Mouse (Mus musculus): ENCODE measurements at regions not wholly inside any gene's neighbourhood (a gene's known extent, or its start where the extent isn't known, plus 50 kb on each side); places are given as distances from the start of the nearest gene placed in this dataset.

DNA sequence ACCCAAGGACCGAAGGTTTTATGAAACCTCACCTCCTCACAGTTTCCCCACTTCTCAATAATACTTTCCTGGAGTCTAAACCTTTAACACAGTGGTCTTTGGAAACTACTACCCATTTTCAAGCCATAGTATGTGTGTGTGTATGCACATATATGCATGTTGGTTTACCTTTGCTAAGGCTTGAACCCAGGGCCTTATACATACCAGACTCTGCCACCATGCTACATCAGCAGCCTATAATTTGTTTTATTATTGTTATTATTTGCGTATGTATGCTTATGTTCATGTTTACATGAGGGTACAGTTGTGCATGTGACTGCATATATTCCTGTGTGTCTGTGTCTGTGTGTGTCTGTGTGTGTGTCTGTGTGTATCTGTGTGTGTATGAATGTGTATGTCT, 58.2 kb upstream of the Cpsf6 start:
- WGBS (ENCODE audit: insufficient replicate concordance) = 91% methylated on average over 2 of the region's 2 CpGs
- DNase-seq = no peak
- no peak for TF ChIP-seq EP300 (IDR thresholded peaks at IDR 0.05; ENCODE audit: low read depth)
- TF ChIP-seq CTCF (IDR thresholded peaks at IDR 0.05; ENCODE audit: low read depth) = no peak

DNA sequence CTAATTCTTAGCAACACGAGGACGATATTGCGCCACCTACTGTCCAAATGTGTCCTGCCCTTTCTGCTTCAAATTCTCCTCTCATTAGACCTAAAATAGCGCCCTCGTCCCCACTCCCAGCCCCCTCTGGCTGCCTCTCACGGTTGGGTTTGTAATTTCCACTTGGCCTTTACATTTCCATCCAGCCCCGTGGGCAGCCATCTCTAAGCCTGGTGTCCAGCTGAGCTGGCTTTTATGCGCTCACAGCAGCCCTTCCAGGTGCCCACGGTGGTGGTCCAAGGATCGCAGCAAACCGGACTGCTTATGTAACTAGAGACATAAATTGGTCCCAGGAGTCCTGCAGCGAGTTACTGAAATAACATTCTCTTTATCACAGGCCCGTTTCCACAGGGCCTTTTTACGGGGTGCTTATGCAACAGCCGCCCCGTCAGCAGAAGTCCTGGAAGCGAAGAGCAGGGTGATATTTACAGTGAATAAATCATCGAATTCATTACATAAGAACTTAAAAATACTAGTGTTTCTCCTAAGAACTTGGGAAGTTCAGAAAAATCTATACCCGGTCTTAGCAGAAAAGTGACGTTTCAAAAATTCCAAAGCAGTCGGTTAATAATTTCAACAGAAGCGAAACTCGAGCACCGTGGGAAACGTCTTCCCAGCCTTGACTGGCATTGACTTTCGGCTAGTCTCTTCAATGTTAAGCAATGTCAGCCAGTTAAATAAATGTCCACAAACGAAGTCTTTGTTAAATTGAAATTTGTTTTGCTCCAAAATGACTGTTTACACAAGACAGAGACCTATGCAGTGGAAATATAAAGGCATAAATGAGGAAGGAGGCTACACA, 57.3 kb upstream of the Cpsf6 start:
- Histone ChIP-seq H3K4me2 (ENCODE audit: low read depth, low read length) (peak overlapping the region; percentile 63), H3K27ac (ENCODE audit: low read depth) (no peak overlapping the region), H3K27me3 (ENCODE audit: insufficient read depth, low read length) (no peaks in the 10 kb centered on the region), H3K9ac (replicated peaks) (no peak overlapping the region), H3K4me1 (ENCODE audit: insufficient read depth) (peaks cover 10% of the 10 kb centered on the region), H3K4me3 (ENCODE audit: low read depth, low read length) (peak overlapping the region; percentile 10; the same call in 1 of the 2 replicates), H3K36me3 (replicated peaks; ENCODE audit: insufficient read depth, low read length) (no peaks in the 10 kb centered on the region), H3K9me3 (ENCODE audit: low read length) (no peaks in the 10 kb centered on the region)
- WGBS (ENCODE audit: insufficient replicate concordance) = 51% methylated on average over 27 of the region's 27 CpGs
- peak; percentile 79 for TF ChIP-seq CTCF (IDR thresholded peaks at IDR 0.05; ENCODE audit: low read depth)
- TF ChIP-seq EP300 (IDR thresholded peaks at IDR 0.05; ENCODE audit: low read depth) = no peak
- no peak for ATAC-seq
- DNase-seq = peak; percentile 63

More for the DNA sequence above, 58.2 kb upstream of the Cpsf6 start:
- no peak for ATAC-seq
- peaks cover 2% of the 10 kb centered on the region; the same call in 1 of the 2 replicates for H3K9me3 ChIP-seq (ENCODE audit: low read length)
- peaks cover 10% of the 10 kb centered on the region for H3K4me1 ChIP-seq (ENCODE audit: insufficient read depth)
- no peak overlapping the region for H3K27ac ChIP-seq (ENCODE audit: low read depth)
- H3K36me3 ChIP-seq (replicated peaks; ENCODE audit: insufficient read depth, low read length) = no peaks in the 10 kb centered on the region
- H3K4me2 ChIP-seq (ENCODE audit: low read depth, low read length) = no peak overlapping the region
- H3K27me3 ChIP-seq (ENCODE audit: insufficient read depth, low read length) = no peaks in the 10 kb centered on the region
- H3K9ac ChIP-seq (replicated peaks) = no peak overlapping the region
- no peak overlapping the region for H3K4me3 ChIP-seq (ENCODE audit: low read depth, low read length)

DNA sequence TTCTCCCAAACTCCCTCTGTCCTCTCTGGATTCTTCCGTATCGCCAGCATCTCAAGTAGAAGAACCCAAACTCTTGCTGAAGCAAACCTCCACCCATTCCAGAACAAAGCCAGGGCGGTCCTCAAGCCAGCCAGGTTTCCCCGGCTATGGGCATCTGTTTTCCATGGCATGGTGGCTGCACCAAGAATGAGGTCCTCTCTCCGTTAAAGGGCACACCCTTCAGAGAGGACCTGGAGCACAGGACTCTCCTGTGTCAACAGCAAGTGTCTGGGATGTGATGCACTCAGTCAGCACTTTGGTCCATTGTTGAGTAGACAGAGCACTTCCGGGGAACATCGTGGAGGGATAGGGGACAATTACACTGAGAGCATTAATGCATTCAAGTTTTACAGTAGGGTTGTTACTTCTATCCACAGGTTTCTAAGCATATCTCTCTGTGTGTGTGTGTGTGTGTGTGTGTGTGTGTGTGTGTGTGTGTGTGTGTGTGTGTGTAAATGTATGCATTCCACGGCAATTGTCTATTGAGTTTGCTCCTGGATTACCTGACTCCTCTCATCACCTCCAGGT, 56.6 kb upstream of the Cpsf6 start:
- Histone ChIP-seq H3K27me3 (ENCODE audit: insufficient read depth, low read length) (no peaks in the 10 kb centered on the region), H3K27ac (ENCODE audit: low read depth) (no peak overlapping the region), H3K9me3 (ENCODE audit: low read length) (no peaks in the 10 kb centered on the region), H3K4me1 (ENCODE audit: insufficient read depth) (peaks cover 10% of the 10 kb centered on the region), H3K4me2 (ENCODE audit: low read depth, low read length) (no peak overlapping the region), H3K9ac (replicated peaks) (no peak overlapping the region), H3K4me3 (ENCODE audit: low read depth, low read length) (no peak overlapping the region), H3K36me3 (replicated peaks; ENCODE audit: insufficient read depth, low read length) (no peaks in the 10 kb centered on the region)
- WGBS (ENCODE audit: insufficient replicate concordance) = 66% methylated on average over 8 of the region's 8 CpGs
- no peak for TF ChIP-seq EP300 (IDR thresholded peaks at IDR 0.05; ENCODE audit: low read depth)
- TF ChIP-seq CTCF (IDR thresholded peaks at IDR 0.05; ENCODE audit: low read depth) = no peak
- ATAC-seq (no peak), DNase-seq (no peak)

DNA sequence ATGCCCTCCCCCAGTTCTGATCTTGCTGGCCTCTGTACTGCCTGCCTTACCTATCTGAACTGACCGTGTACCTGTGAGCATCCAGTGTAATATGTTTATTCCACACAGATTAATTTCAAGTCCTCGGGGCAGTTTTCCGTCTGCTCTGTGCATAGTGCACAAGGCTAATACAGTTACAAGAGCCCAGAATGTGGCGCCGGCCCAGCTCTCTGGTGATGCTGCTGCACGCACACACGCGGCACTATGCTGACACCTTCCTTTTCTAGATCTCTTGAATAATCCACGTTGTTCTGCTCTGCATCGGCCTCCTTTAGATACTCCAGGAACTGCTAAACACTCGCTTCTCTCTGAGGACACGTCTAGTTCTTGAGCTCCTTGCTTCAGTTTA, 55.9 kb upstream of the Cpsf6 start:
- ATAC-seq = peak; percentile 11; the same call in 1 of the 2 replicates

DNA sequence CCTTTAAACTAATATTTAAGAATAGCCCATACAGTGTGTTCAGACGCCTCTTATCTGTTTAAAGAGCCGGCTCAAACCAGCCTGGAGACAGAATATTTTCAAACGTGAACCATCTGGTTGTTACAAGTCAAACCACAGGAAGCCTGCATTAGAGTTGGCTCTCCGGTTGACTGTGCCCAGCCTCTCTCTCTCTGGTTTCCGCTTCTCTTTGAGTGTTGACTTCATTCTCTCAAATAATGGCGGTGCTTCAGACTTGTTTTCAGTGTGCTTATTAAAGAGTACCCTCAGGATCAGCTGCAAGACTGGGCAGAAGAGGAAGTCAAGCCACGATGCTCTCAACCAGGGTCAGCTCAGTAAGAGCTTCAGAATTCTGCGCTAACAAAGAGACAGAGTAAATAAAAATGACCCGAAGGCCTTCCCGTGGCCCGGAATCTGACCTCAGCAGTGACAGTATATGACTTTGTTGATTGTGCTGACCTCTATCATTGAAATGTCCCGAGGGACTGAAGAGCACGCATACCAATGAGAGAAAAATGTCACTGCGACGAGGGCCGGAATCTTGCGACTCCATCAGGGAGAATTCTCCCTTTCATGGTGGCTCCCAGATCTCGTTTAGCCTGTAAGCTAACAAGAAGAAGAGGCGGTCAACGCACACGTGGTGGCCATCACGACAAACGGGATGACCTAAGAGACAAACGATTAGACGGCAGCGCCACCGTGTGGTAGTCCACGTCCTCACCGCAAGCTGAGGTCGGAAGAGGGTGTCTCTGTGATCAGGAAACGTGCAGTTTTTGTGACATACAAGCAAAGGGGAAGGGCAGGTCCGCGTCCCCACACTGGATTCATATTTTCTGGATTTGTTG, 55.3 kb upstream of the Cpsf6 start:
- WGBS (ENCODE audit: insufficient replicate concordance) = 1% methylated on average over 33 of the region's 33 CpGs
- peak; percentile 84 for ATAC-seq
- Histone ChIP-seq H3K4me1 (ENCODE audit: insufficient read depth) (peaks cover 10% of the 10 kb centered on the region), H3K4me3 (ENCODE audit: low read depth, low read length) (peak overlapping the region; percentile 25), H3K27ac (ENCODE audit: low read depth) (peak overlapping the region; percentile 80), H3K9me3 (ENCODE audit: low read length) (no peaks in the 10 kb centered on the region), H3K27me3 (ENCODE audit: insufficient read depth, low read length) (no peaks in the 10 kb centered on the region), H3K36me3 (replicated peaks; ENCODE audit: insufficient read depth, low read length) (no peaks in the 10 kb centered on the region), H3K4me2 (ENCODE audit: low read depth, low read length) (peak overlapping the region; percentile 71), H3K9ac (replicated peaks) (peak overlapping the region; percentile 39; the same call in 1 of the 2 replicates)
- DNase-seq = peak; percentile 92
- TF ChIP-seq CTCF (IDR thresholded peaks at IDR 0.05; ENCODE audit: low read depth) (peak; percentile 99), EP300 (IDR thresholded peaks at IDR 0.05; ENCODE audit: low read depth) (no peak)

More for the DNA sequence above, 55.9 kb upstream of the Cpsf6 start:
- Histone ChIP-seq H3K27me3 (ENCODE audit: insufficient read depth, low read length) (no peaks in the 10 kb centered on the region), H3K4me2 (ENCODE audit: low read depth, low read length) (peak overlapping the region; percentile 71), H3K4me1 (ENCODE audit: insufficient read depth) (peaks cover 10% of the 10 kb centered on the region), H3K4me3 (ENCODE audit: low read depth, low read length) (peak overlapping the region; percentile 25; the same call in 1 of the 2 replicates), H3K9me3 (ENCODE audit: low read length) (no peaks in the 10 kb centered on the region), H3K27ac (ENCODE audit: low read depth) (no peak overlapping the region), H3K36me3 (replicated peaks; ENCODE audit: insufficient read depth, low read length) (no peaks in the 10 kb centered on the region), H3K9ac (replicated peaks) (no peak overlapping the region)
- 44% methylated on average over 12 of the region's 12 CpGs for WGBS (ENCODE audit: insufficient replicate concordance)
- no peak for DNase-seq
- TF ChIP-seq CTCF (IDR thresholded peaks at IDR 0.05; ENCODE audit: low read depth) (no peak), EP300 (IDR thresholded peaks at IDR 0.05; ENCODE audit: low read depth) (no peak)
